Mouse (Mus musculus): ENCODE measurements at regions not wholly inside any gene's neighbourhood (a gene's known extent, or its start where the extent isn't known, plus 50 kb on each side); places are given as distances from the start of the nearest gene placed in this dataset.

DNA sequence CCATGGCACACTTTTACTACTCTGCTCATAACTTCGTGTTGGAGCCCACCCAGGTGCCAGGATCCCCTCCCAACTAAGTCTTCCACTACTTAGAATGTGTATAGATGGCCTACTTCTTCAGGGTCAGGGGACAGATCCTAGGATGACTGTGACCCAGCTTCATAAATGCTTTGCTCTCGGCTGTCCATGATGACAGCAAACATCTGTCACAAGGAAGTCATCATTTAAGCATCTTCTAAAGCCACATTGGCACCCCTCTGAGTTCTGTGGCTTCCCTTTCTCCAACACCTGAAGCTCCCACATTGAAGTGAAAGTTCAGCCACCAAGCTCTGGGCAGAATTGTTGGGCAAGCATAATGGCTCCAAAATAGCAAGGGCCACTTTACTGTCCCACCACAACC is 252.2 kb upstream of the Rasgrp1 start:
- TF ChIP-seq TAL1 (IDR thresholded peaks at IDR 0.05; ENCODE audit: low read length) (no peak), GATA1 (IDR thresholded peaks at IDR 0.05; ENCODE audit: low read length) (no peak)

Measured in erythroblast, embryonic 14.5 days (primary cell).